Mouse (Mus musculus) lung, adult 2 months (tissue): ENCODE results near the gene Slc25a21.

Source experiments
- CTCF ChIP-seq: fragments of 200-500 bp; IDR thresholded peaks from 2 replicates; pipeline ENCODE4 v1.5.1; 2011; ENCODE audit warnings: mild to moderate bottlenecking, low read length, control low read depth; ENCODE audit not compliant: insufficient read depth
- POLR2A ChIP-seq: fragments of 200-500 bp; IDR thresholded peaks from 2 replicates; pipeline ENCODE4 v1.6.1; 2011; ENCODE audit warnings: low read depth, mild to moderate bottlenecking, control low read depth, low read length, borderline replicate concordance; ENCODE audit errors: extremely low read depth

GRCm38 (mm10) chr12:56894963-56895362, 302.3 kb downstream of the Slc25a21 start:
- TF ChIP-seq CTCF (no peak), POLR2A (no peak)
